Mouse (Mus musculus) gastrocnemius, postnatal 10 days (tissue): ENCODE measurements around the gene Pde4d. TPM values are rescaled to one million over a fixed set of nuclear protein-coding genes. Genes with fewer than 3 reads are reported as not detected.

Experiments used
- DNase-seq: peaks from one replicate; pipeline ENCODE4 v3.0.0; 2021; ENCODE audit warnings: mixed read lengths
- total RNA-seq, 2 experiments: library from RNA; stranded (reverse); gene quantifications; 2 replicates each; pipeline ENCODE4 v1.2.3; 2021

The Pde4d gene
- total RNA-seq, 2 experiments from 2014 or later: 79.5 to 83.1 TPM

- DNase-seq: no peak
Measured at GRCm38 (mm10) chr13:109781466-109781865, 1331.7 kb downstream of the Pde4d start.

DNA sequence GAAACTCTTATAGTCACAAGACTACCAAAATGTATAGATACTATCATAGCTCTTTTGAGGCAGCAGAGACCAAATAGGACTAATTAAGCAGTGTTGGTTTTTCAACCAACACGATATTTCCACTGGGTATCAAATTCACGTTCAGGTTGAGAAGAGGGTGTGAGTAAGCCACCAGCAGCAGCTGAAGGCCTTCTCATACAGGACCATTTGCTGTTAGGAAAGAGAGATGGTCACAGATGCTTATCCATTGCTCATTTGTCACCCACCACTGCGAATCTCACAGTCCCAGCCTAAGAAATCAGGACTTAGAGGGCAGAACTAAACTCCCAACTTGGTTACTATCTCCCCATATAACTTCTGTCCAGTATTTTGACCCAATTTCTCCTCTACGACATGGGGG, 1338.9 kb downstream of the Pde4d start:
- no peak for DNase-seq

DNA sequence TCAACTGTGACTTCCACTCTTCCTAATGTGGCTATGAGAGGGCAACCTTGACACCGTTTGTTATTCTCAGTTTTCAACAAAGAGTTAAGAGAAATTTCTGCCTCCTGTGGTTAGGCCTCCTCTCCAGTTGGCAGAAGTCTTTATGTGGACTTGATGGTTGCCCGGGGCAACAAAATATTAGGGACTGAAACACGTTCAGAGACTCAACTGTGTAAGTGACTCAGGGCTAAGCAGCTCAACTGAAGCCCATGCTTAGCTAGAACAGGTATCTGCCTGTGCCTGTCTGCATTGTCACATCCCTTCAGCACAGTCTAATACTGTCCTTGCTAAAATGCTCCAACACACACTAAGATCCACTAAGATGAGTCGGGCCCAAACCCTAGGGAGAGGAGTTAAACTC, 1339.4 kb downstream of the Pde4d start:
- DNase-seq: no peak

DNA sequence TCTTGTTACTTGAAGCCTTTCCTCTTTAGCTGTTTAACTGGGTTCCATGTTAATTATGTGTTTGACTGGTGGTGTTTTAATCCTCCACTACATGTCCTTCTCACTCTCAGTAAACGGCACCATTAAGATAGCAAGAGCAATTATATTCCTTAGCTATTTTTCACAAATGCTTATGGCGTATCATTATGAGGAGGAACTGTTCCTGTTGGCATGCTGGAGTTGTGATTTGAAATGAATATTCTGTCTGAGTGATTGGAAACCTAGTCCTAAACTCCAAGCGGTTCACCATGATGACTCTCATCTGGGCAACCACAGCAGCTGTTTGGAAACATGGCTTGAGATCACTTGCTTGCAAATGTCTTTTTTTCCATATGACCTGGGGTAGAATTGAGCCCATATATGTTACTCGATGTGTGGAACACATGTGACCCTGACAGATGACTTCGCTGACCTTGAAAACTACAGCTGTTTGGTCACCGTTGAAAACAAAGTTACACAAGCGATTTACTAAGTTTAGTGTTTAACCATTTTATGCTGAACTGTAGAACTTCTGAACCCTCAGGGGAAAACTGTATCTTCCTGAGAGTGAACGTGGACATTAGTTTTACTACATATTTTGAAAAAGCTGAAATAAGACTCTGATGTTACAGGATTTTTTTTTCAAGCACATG, 1340.4 kb downstream of the Pde4d start:
- no peak for DNase-seq

GRCm38 (mm10) chr13:109793918-109794317, 1344.2 kb downstream of the Pde4d start:
- no peak for DNase-seq

DNA sequence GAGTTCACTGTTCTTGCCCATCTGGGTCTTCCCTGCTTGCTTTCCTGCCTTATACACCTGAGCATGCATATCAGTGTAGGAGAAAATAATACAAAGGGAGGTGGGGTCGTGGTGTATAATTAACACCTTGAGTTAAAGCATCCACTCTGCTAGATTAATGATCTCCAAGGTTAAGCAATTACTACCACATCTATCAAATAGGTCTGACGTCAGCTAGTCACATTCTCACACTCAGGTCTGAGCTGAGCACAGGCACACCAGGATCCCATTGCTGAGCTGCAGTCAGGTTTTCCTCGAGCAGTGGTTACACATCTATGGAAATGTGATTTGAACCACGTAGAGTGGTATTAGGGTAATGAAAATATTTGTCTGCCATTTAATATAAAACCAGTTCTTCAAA, 1348.9 kb downstream of the Pde4d start:
- no peak for DNase-seq

GRCm38 (mm10) chr13:109802201-109802600, 1352.5 kb downstream of the Pde4d start:
- no peak for DNase-seq

DNA sequence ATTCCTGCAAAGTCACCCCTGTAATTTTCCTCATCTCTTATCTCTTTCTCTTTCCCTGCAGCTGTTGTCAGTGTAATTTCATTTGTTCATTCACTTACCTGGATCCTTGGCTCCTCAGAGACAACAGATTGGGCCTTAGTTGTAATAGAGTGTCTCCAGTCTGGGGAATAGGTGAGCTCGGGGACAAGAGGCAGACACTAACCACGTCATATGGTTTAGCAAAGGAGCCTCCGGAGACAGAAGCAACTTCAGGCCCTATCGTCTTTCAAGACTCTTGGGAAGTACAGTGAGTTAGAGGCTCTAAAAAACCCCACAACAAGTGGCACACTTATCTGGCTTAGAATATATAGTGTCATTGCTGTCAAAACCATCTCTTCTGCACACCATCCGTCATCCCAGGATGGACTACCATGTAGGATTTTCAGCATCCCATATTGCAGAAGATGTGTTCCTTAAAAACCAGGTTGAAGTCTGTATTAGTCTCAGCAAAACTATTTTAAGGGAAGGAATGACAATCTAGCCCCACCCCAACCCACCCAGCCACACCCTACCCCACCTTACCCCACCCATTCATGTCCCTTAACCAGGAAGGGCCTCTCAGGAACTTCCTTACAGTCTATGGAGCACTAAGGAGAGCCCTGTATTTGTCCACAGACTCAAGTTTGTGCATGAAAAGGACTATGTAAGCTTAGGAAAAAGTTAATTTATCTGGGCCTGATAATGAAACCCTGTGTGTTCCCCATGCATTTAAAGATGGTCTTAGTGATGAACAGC, 1356.6 kb downstream of the Pde4d start:
- DNase-seq: no peak

GRCm38 (mm10) chr13:109807036-109807435, 1357.3 kb downstream of the Pde4d start:
- no peak for DNase-seq

GRCm38 (mm10) chr13:109807446-109807845, 1357.7 kb downstream of the Pde4d start:
- DNase-seq: no peak

DNA sequence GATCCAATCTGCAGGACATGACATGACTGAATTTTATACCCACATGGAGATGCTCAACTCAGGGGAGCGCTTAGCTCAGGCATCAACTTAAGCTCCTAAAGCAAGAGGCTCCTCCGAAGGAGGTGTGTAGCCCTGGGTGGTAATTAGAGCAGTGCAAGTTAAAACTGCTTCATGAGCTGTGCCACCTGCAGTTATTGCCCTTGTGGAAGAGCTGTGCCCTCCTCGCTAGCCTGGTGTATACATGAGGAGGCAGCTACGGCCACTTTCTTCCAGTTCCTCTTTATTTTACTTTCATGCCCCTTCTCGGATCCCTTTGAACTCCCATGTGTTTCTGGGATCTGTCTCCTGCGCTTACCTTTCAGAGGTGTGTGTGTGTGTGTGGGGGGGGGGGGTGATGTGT, 1358.3 kb downstream of the Pde4d start:
- DNase-seq: no peak

DNA sequence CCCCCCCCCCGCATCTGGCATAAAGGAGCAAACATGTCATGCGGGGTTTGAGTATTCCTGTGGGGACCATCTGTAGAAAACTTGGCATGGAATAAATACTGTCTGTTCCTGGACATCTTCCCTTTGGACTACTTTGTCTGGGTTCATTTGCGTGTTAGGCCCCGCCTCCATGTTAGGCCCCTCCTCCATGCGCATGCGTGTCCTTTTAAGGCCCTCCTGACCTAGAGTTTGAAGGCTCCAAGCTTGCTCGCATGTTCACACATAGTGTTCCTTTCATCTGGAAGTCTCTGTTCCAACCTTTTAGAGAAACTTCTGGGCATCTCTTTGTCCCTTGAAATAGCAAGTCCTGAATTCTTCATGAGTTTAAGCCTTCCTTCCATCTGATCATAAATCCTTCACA, 1359.2 kb downstream of the Pde4d start:
- DNase-seq: no peak

DNA sequence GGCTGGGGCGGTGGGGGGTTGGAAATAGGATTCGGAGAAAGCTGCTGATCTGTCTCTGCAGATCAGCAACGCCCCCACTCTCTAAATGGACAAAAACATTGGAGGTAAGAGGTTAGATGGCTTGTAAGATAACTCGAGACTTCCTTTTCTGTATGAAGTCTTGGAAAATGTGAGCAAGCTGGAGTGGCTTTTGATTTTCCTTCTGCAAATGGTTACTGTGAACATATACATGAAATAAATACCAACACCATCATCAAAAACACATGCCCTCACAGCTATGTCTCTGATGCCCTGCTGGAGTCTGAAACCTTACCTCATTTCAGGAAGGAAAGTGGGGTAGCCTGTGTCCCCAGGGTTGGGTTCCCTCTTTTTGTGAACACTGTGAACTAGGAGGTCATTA, 1359.9 kb downstream of the Pde4d start:
- DNase-seq: no peak

- DNase-seq: no peak
Measured at GRCm38 (mm10) chr13:109813924-109814323, 1364.2 kb downstream of the Pde4d start.

DNA sequence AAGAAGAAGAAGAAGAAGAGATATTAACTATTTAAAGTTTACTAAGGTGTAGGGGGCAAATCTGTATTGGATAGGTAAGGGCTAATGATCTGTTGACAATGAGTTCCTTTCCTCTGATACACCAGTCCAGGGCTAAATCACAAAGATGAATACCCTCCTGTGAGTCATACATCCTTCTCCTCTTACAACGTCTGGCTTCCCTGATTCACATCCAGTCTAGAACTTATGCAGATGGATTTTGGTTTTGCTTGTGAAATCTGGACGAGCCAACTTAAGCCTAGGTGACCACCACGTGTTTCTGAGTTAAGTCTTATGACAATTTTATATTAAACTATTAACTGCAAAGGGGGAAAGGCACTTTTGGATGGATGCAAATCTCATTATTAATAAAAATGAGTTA, 1369.3 kb downstream of the Pde4d start:
- DNase-seq: no peak

DNA sequence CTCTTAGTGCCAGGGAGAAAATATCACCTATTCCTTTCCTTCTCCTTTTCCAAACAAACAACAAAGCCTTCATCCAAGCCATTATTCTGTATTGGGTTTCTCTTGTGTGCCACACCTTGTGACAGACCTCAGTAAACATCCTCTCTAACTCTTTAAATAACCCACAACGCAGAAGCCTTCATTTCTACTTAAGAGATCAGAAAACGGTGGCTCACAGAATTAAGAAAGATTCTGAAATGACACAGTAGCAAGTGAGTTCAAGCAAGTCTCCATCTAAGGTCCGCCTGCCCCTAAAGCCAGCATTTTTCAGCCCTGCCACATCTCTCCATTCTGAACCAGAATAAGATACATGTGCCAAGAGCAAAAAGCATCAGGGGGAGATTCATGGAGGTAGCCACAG, 1370.4 kb downstream of the Pde4d start:
- DNase-seq: no peak

- no peak for DNase-seq
Measured at GRCm38 (mm10) chr13:109820866-109821265, 1371.1 kb downstream of the Pde4d start.

DNA sequence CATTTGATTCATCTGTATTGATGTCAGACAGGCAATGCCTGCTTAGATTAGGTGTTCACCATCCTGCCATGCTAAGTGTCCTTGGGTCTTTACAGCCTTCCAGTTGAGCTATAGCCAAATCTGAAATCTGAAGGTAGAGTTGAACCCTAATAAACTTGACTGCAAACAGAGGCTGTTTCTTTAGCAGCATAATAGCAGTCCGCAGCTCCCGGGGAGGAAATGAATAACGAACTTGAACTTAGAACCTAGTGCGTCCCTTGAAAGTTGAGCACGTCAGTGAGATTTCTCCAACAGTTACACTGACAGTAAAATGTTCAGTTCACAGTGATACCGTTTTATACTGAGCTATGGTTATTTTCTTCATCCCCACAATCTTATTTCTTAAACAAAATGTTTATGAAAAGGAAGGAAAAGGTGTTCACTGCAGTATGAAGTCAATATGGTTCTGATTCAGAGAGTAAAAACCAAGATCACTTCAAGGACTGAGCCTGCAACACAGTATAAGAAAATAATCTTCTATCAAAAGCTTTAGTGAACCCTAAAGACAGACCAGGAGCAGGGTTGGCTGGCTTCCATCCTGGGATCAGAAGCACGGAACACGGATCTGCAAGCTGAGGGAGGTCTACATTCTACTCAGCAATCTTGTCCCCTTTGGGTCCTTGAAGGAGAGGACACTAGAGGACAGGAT, 1372.1 kb downstream of the Pde4d start:
- no peak for DNase-seq

DNA sequence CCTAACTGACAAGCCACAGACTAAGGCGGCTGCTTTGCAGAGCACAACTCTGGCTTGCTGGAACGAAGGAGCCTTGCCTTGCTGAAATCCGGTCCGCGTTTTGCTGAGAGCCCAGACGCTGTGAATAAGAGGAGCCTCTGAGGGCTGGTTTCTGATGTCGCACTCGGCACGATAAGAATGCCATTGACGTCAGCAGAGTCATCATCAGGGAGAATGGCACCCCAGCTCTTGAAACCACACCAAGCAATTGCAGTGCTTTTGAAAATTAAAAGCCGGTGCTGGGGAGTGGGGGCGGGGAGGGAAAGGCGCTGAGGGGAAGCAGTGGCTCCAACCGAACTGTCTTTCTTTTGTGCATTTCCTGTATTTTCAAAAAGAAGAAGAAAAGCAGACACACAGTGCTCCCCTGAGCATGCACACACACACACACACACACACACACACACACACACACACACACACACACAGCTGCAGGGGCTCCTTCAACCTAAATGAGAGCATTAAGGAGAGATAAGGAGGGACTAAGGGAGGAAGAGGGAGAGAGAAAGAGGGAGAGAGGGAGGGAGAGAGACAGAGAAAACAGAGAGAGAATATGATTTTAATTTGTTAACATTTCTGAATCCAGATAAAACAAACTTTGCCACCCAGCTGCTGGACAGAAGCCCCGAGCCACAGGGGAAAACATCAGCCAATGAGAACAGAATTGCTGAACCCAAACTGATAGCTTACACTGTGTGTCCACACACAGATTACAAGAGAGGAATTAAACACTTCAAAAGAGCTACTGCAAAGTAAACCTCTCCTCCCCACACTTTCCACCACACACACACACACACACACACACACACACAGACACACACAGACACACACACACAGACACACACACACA, 1372.9 kb downstream of the Pde4d start:
- peak; percentile 85 for DNase-seq

GRCm38 (mm10) chr13:109823307-109824031, 1373.7 kb downstream of the Pde4d start:
- DNase-seq: no peak

DNA sequence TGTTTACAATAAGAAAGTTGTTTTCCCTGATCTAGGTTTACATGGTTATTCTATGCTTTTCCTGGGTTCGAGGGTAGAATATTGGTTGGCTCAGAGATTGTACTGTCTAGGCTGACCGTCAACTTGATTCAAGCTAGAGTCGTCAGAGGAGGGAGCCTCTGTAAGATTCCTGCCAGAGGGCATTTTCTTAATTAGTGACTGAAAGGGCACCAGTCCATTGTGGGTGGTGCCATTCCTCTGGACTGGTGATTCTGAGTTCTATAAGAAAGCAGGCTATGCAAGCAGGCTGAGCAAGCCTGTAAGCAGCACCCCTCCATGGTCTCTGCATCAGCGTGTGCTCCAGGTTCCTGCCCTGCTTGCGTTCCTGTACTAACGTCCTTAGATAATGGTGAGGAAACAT, 1376.1 kb downstream of the Pde4d start:
- DNase-seq: no peak

DNA sequence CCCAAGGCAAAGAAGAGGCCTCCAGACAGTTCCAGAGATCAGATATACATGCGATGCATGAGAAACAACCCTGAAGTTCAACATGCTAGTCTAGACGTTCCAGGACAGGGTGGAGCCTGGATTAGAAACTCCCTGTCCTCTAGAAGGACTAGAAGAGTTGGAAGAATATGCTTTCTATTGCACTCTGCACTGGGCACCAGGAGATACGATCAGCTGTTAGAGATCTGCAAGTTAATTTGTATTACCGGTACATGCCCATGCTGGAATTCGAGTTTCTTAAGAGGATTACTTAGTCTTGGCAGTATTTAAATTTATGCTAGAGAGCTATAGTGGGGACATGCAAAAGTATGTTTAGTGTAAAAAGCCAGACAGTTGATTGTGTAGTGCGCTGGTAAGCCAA, 1377.6 kb downstream of the Pde4d start:
- DNase-seq: no peak
